Mouse (Mus musculus) heart, adult 2 months (tissue): ENCODE data around the gene Zfp617. TPM values are rescaled to one million over a fixed set of nuclear protein-coding genes. Genes with fewer than 3 reads are reported as not detected.
A peak's percentile ranks its signal among the peaks of the same experiment; 100 is the strongest.

Source experiments
- DNase-seq, 2 experiments: peaks; one replicate each; pipeline ENCODE4 v3.0.0; 2021
- H3K27ac ChIP-seq: fragments of 200-600 bp; 2 replicates; pipeline ENCODE4 v1.8.1; 2022
- H3K27me3 ChIP-seq: fragments of 200-500 bp; 2 replicates; pipeline ENCODE4 v1.6.1; 2012; ENCODE audit warnings: mild to moderate bottlenecking, low read length, inconsistent platforms, mixed read lengths; ENCODE audit not compliant: control insufficient read depth, insufficient read depth
- H3K36me3 ChIP-seq: fragments of 200-500 bp; 2 replicates; pipeline ENCODE4 v1.6.1; 2012; ENCODE audit warnings: low read length, inconsistent platforms; ENCODE audit not compliant: control insufficient read depth, insufficient read depth
- H3K4me1 ChIP-seq: fragments of 200-500 bp; 2 replicates; pipeline ENCODE4 v1.6.1; 2011; ENCODE audit warnings: low read length; ENCODE audit not compliant: control insufficient read depth, insufficient read depth
- H3K4me3 ChIP-seq: fragments of 200-600 bp; 2 replicates; pipeline ENCODE4 v1.8.1; 2022
- H3K79me2 ChIP-seq: fragments of 200-500 bp; replicated peaks from 2 replicates; pipeline ENCODE4 v1.6.1; 2012; ENCODE audit warnings: mild to moderate bottlenecking, inconsistent platforms, low read length, moderate library complexity, mixed read lengths; ENCODE audit not compliant: control insufficient read depth, insufficient read depth
- H3K9ac ChIP-seq: fragments of 200-500 bp; 2 replicates; pipeline ENCODE4 v1.6.1; 2012; ENCODE audit warnings: low read depth, mild to moderate bottlenecking, control low read depth, inconsistent platforms, low read length, mixed read lengths
- CTCF ChIP-seq: fragments of 200-600 bp; IDR thresholded peaks from 2 replicates; pipeline ENCODE4 v1.8.1; 2022; ENCODE audit warnings: antibody characterized with exemption, mild to moderate bottlenecking, moderate library complexity
- EP300 ChIP-seq: fragments of 200-500 bp; IDR thresholded peaks from 2 replicates; pipeline ENCODE4 v1.6.1; 2011; ENCODE audit warnings: low read depth, low read length, control low read depth; ENCODE audit not compliant: insufficient read depth
- POLR2A ChIP-seq: fragments of 200-500 bp; IDR thresholded peaks from 2 replicates; pipeline ENCODE4 v1.6.1; 2011; ENCODE audit warnings: mild to moderate bottlenecking, low read depth, low read length, control low read depth; ENCODE audit not compliant: insufficient read depth
- WGBS: fragments of 180-500 bp; shearing (Covaris S2); methylation state at CpG from one replicate; pipeline ENCODE4 v1.1.7; 2018; 5-methylcytosine and 5-hydroxymethylcytosine counted together
- intact Hi-C: fragments of 180-260 bp; cut with DNase I; formaldehyde crosslinking; loops from one replicate; pipeline ENCODE4 v1.15.1; 2025
- polyA plus RNA-seq: library from polyadenylated mRNA; depleted of rRNA; stranded (reverse); fragments of >200 nt; gene quantifications from 2 replicates; pipeline ENCODE4 v1.2.3, GENCODE M21; 2012
- total RNA-seq, 2 experiments: library from RNA; stranded (reverse); gene quantifications; 2 replicates each; pipeline ENCODE4 v1.2.3; 2021

Gene Zfp617
- total and polyA plus RNA-seq, 3 experiments: 4.7 to 24.4 (median 19.8) TPM

- H3K4me1 ChIP-seq: no peaks in the 10 kb centered on the region
- peaks cover 2% of the 10 kb centered on the region; the same call in 1 of the 2 replicates for H3K36me3 ChIP-seq
- intact Hi-C loops: no loop called here
- H3K79me2 ChIP-seq: peaks cover 5% of the 10 kb centered on the region
- TF ChIP-seq EP300 (no peak), POLR2A (no peak), CTCF (no peak)
- H3K27ac ChIP-seq: no peak overlapping the region
- no peak overlapping the region for H3K4me3 ChIP-seq
- no peaks in the 10 kb centered on the region for H3K27me3 ChIP-seq
- H3K9ac ChIP-seq: no peak overlapping the region
- no peak for DNase-seq
These were observed 52.0 kb downstream of the Zfp617 start for GRCm38 (mm10) chr8:71960483-71960882.

- no peak overlapping the region for H3K4me3 ChIP-seq
- intact Hi-C loops: no loop called here
- DNase-seq: no peak
- no peaks in the 10 kb centered on the region for H3K27me3 ChIP-seq
- H3K79me2 ChIP-seq: peaks cover 5% of the 10 kb centered on the region
- H3K36me3 ChIP-seq: peaks cover 2% of the 10 kb centered on the region; the same call in 1 of the 2 replicates
- H3K9ac ChIP-seq: no peak overlapping the region
- 94% methylated on average over 5 of the region's 5 CpGs for WGBS
- no peaks in the 10 kb centered on the region for H3K4me1 ChIP-seq
- TF ChIP-seq CTCF: no peak
- TF ChIP-seq POLR2A: no peak
- TF ChIP-seq EP300: no peak
- no peak overlapping the region for H3K27ac ChIP-seq
These were observed 53.4 kb downstream of the Zfp617 start for GRCm38 (mm10) chr8:71961796-71962195.

GRCm38 (mm10) chr8:71964051-71964450 is 55.6 kb downstream of the Zfp617 start:
- Histone ChIP-seq H3K9ac (no peak overlapping the region), H3K79me2 (peaks cover 5% of the 10 kb centered on the region), H3K27ac (no peak overlapping the region), H3K4me1 (no peaks in the 10 kb centered on the region), H3K27me3 (no peaks in the 10 kb centered on the region), H3K36me3 (peaks cover 3% of the 10 kb centered on the region), H3K4me3 (no peak overlapping the region)
- DNase-seq: no peak
- WGBS: 66% methylated on average over 3 of the region's 3 CpGs
- intact Hi-C loops: no loop called here
- TF ChIP-seq EP300: no peak
- TF ChIP-seq CTCF: no peak
- no peak for TF ChIP-seq POLR2A

GRCm38 (mm10) chr8:71965166-71965565 is 56.7 kb downstream of the Zfp617 start:
- Histone ChIP-seq H3K79me2 (peaks cover 5% of the 10 kb centered on the region), H3K9ac (no peak overlapping the region), H3K27me3 (no peaks in the 10 kb centered on the region), H3K4me3 (no peak overlapping the region), H3K36me3 (peaks cover 5% of the 10 kb centered on the region), H3K4me1 (no peaks in the 10 kb centered on the region), H3K27ac (no peak overlapping the region)
- no peak for DNase-seq
- 81% methylated on average over 2 of the region's 2 CpGs for WGBS
- intact Hi-C loops: no loop called here
- no peak for TF ChIP-seq EP300
- no peak for TF ChIP-seq POLR2A
- no peak for TF ChIP-seq CTCF

GRCm38 (mm10) chr8:71966411-71966810 is 58.0 kb downstream of the Zfp617 start:
- Histone ChIP-seq H3K4me3 (no peak overlapping the region), H3K27me3 (no peaks in the 10 kb centered on the region), H3K4me1 (no peaks in the 10 kb centered on the region), H3K36me3 (peaks cover 5% of the 10 kb centered on the region), H3K9ac (no peak overlapping the region), H3K27ac (no peak overlapping the region), H3K79me2 (peaks cover 1% of the 10 kb centered on the region; the same call in 1 of the 2 replicates)
- intact Hi-C loops: no loop called here
- DNase-seq: no peak
- TF ChIP-seq CTCF (peak; percentile 25; the same call in 1 of the 2 replicates), EP300 (no peak), POLR2A (no peak)

GRCm38 (mm10) chr8:71967261-71967660 is 58.8 kb downstream of the Zfp617 start:
- Histone ChIP-seq H3K4me1 (no peaks in the 10 kb centered on the region), H3K27ac (no peak overlapping the region), H3K36me3 (peaks cover 5% of the 10 kb centered on the region), H3K4me3 (no peak overlapping the region), H3K27me3 (no peaks in the 10 kb centered on the region), H3K9ac (no peak overlapping the region), H3K79me2 (peaks cover 1% of the 10 kb centered on the region; the same call in 1 of the 2 replicates)
- no peak for DNase-seq
- WGBS: 97% methylated on average over 5 of the region's 5 CpGs
- TF ChIP-seq CTCF (no peak), POLR2A (no peak), EP300 (no peak)
- intact Hi-C loops: no loop called here
